Mouse (Mus musculus) embryonic fibroblast, embryonic 13.5 days (primary cell): ENCODE data around the gene Sgpp1.

Experiments
- CTCF ChIP-seq: IDR thresholded peaks from 2 replicates; pipeline ENCODE4 v1.5.1; 2011; ENCODE audit warnings: mild to moderate bottlenecking, control low read depth, low read length, moderate library complexity, borderline replicate concordance; ENCODE audit not compliant: insufficient read depth
- POLR2A ChIP-seq: IDR thresholded peaks from 2 replicates; pipeline ENCODE4 v1.6.1; 2011; ENCODE audit warnings: low read depth, mild to moderate bottlenecking, control low read depth, low read length, moderate library complexity

DNA sequence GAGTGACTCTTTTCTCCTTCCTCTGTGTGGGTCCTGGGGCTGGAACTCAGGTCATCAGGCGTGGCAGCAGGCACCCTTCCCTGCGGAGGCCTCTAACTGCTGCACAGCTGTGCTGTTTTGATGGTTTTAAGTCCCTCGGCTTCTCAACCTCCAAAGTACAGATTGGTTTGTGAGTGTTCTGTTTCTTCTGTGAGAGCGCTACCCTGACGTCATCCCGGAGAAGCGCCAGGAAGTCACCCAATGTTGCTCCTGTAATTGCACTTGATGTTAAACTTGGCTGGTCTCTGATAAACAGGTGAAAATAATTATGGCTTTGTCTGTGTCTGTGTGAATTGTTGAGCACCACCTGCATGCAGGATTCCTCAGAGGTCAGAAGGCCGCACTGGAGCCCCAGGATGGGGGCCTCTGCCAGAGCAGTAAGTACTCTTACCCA, 31.4 kb upstream of the Sgpp1 start:
- TF ChIP-seq POLR2A (no peak), CTCF (no peak)
